Comparison of ENCODE assay signal across 11 mouse cellular contexts in genomic region chr6:39551981-39552636, GRCm38 (mm10). TPM values are rescaled to one million over a fixed set of nuclear protein-coding genes. Genes with fewer than 3 reads are reported as not detected.
DNase-seq lines count a peak whose midpoint lies in the region; ATAC-seq and TF ChIP-seq lines count a peak whose summit lies in the region.
"Had no signal": no experiment of that assay in that cellular context is flagged by ENCODE, and none has a peak within 500 bp of the region (broad histone marks: within the 10 kb centered on the region; RNA-seq: fewer than 3 reads in every experiment).

No protein-coding gene starts in this region.

- H3K9me3 ChIP-seq in hindbrain, embryonic 10.5 days = no peaks in the 10 kb centered on the region
- no peaks in the 10 kb centered on the region for H3K9me3 ChIP-seq in hindbrain, embryonic 14.5 days (ENCODE audit: control insufficient read depth, low read length)
- H3K9me3 ChIP-seq in midbrain, embryonic 13.5 days = no peaks in the 10 kb centered on the region
- no peaks in the 10 kb centered on the region for H3K9me3 ChIP-seq in midbrain, postnatal 0 days (ENCODE audit: low read length)
- no peaks in the 10 kb centered on the region for H3K9me3 ChIP-seq in stomach, embryonic 16.5 days (replicated peaks; ENCODE audit: control insufficient read depth, low read length)
- H3K9me3 ChIP-seq: liver, embryonic 13.5 days had no signal

- no peaks in the 10 kb centered on the region for H3K27me3 ChIP-seq in hindbrain, embryonic 10.5 days (ENCODE audit: insufficient read depth, poor library complexity, severe bottlenecking)
- H3K27me3 ChIP-seq in hindbrain, embryonic 14.5 days (ENCODE audit: control insufficient read depth, insufficient read depth, low read length) = no peaks in the 10 kb centered on the region
- no peaks in the 10 kb centered on the region for H3K27me3 ChIP-seq in midbrain, embryonic 13.5 days
- H3K27me3 ChIP-seq in midbrain, postnatal 0 days (ENCODE audit: insufficient read depth, low read length) = no peaks in the 10 kb centered on the region
- H3K27me3 ChIP-seq in stomach, embryonic 16.5 days (ENCODE audit: control insufficient read depth, insufficient read depth, low read length) = no peaks in the 10 kb centered on the region

- no peak overlapping the region for H3K9ac ChIP-seq in hindbrain, embryonic 14.5 days
- H3K9ac ChIP-seq in midbrain, embryonic 13.5 days (replicated peaks) = 0 out of 2 replicates have a peak overlapping the region, but pooled peaks have one; percentile 6
- no peak overlapping the region for H3K9ac ChIP-seq in midbrain, postnatal 0 days (replicated peaks; ENCODE audit: low read length, poor library complexity, severe bottlenecking)
- H3K9ac ChIP-seq in stomach, embryonic 16.5 days (ENCODE audit: low read length) = no peak overlapping the region
- H3K9ac ChIP-seq: liver, embryonic 13.5 days had no signal

- no peak overlapping the region for H3K4me3 ChIP-seq in hindbrain, embryonic 10.5 days
- H3K4me3 ChIP-seq in hindbrain, embryonic 14.5 days (replicated peaks; ENCODE audit: low read length) = no peak overlapping the region
- no peak overlapping the region for H3K4me3 ChIP-seq in midbrain, embryonic 13.5 days (replicated peaks)
- H3K4me3 ChIP-seq in midbrain, postnatal 0 days (ENCODE audit: low read depth, low read length) = no peak overlapping the region
- no peak overlapping the region for H3K4me3 ChIP-seq in stomach, embryonic 16.5 days (replicated peaks; ENCODE audit: low read length)
- H3K4me3 ChIP-seq: liver, embryonic 13.5 days had no signal

- peaks cover 50% of the 10 kb centered on the region for H3K4me1 ChIP-seq in hindbrain, embryonic 10.5 days (replicated peaks)
- peaks cover 29% of the 10 kb centered on the region for H3K4me1 ChIP-seq in hindbrain, embryonic 14.5 days (replicated peaks; ENCODE audit: control insufficient read depth, insufficient read depth, low read length)
- peaks cover 52% of the 10 kb centered on the region for H3K4me1 ChIP-seq in midbrain, embryonic 13.5 days (replicated peaks)
- H3K4me1 ChIP-seq in midbrain, postnatal 0 days (ENCODE audit: insufficient read depth, low read length) = peaks cover 10% of the 10 kb centered on the region; the same call in 1 of the 2 replicates
- peaks cover 21% of the 10 kb centered on the region for H3K4me1 ChIP-seq in stomach, embryonic 16.5 days (ENCODE audit: control insufficient read depth, insufficient read depth, low read length)

- DNase-seq in hindbrain, embryonic 10.5 days (ENCODE audit: low spot score) = no peak
- no peak for DNase-seq in hindbrain, embryonic 14.5 days (ENCODE audit: low spot score)
- DNase-seq in midbrain, postnatal 0 days (ENCODE audit: low spot score) = no peak
- DNase-seq in adipocyte (ENCODE audit: low spot score) = peak; percentile 36
- DNase-seq in urinary bladder, postnatal 25 days (ENCODE audit: low spot score) = no peak
- no peak for DNase-seq in neural tube, embryonic 10.5 days (ENCODE audit: extremely low spot score, low spot score)
- DNase-seq: liver, embryonic 13.5 days; thymus, postnatal 25 days had no signal

- no peak for ATAC-seq in hindbrain, embryonic 14.5 days (ENCODE audit: low FRiP score)
- ATAC-seq in midbrain, embryonic 13.5 days = no peak
- no peak for ATAC-seq in midbrain, postnatal 0 days (ENCODE audit: low FRiP score)
- no peak for ATAC-seq in stomach, embryonic 16.5 days (ENCODE audit: insufficient read depth, low FRiP score)
- ATAC-seq: forebrain, embryonic 16.5 days had no signal

- no peak for TF ChIP-seq CTCF in midbrain, postnatal 0 days (IDR thresholded peaks at IDR 0.05)

- peaks cover 60% of the 10 kb centered on the region for H3K36me3 ChIP-seq in hindbrain, embryonic 10.5 days
- H3K36me3 ChIP-seq in hindbrain, embryonic 14.5 days (replicated peaks; ENCODE audit: control insufficient read depth, insufficient read depth) = 0 out of 2 replicates have a peak, but pooled peaks cover 8% of the 10 kb centered on the region
- H3K36me3 ChIP-seq in midbrain, embryonic 13.5 days = peaks cover 9% of the 10 kb centered on the region; the same call in 1 of the 2 replicates
- H3K36me3 ChIP-seq in midbrain, postnatal 0 days (ENCODE audit: insufficient read depth, low read length) = no peaks in the 10 kb centered on the region
- no peaks in the 10 kb centered on the region for H3K36me3 ChIP-seq in stomach, embryonic 16.5 days (ENCODE audit: control insufficient read depth, insufficient read depth, low read length)
- H3K36me3 ChIP-seq: liver, embryonic 13.5 days had no signal

- no peak overlapping the region for H3K4me2 ChIP-seq in hindbrain, embryonic 14.5 days (replicated peaks)
- H3K4me2 ChIP-seq in midbrain, embryonic 13.5 days (replicated peaks) = no peak overlapping the region
- H3K4me2 ChIP-seq in midbrain, postnatal 0 days (ENCODE audit: low read depth, low read length, poor library complexity, severe bottlenecking) = no peak overlapping the region
- H3K4me2 ChIP-seq in stomach, embryonic 16.5 days (ENCODE audit: low read depth, low read length) = no peak overlapping the region
- H3K4me2 ChIP-seq: liver, embryonic 13.5 days had no signal

- 65% methylated on average over 8 of the region's 8 CpGs for WGBS in hindbrain, embryonic 10.5 days
- WGBS in hindbrain, embryonic 14.5 days = 60% methylated on average over 8 of the region's 8 CpGs
- 63% methylated on average over 7 of the region's 8 CpGs for WGBS in midbrain, embryonic 13.5 days
- 60% methylated on average over 8 of the region's 8 CpGs for WGBS in midbrain, postnatal 0 days
- 59% methylated on average over 8 of the region's 8 CpGs for WGBS in stomach, embryonic 16.5 days

- peak overlapping the region; percentile 46 for H3K27ac ChIP-seq in hindbrain, embryonic 10.5 days
- no peak overlapping the region for H3K27ac ChIP-seq in hindbrain, embryonic 14.5 days
- no peak overlapping the region; the same call in 1 of the 2 replicates for H3K27ac ChIP-seq in midbrain, embryonic 13.5 days
- no peak overlapping the region for H3K27ac ChIP-seq in midbrain, postnatal 0 days (ENCODE audit: low read depth, low read length)
- H3K27ac ChIP-seq in stomach, embryonic 16.5 days (ENCODE audit: low read length) = 0 out of 2 replicates have a peak overlapping the region, but pooled peaks have one; percentile 21
- H3K27ac ChIP-seq: liver, embryonic 13.5 days had no signal

RNA-seq across cellular contexts. Expression of gene Dennd2a, which starts 5.6 kb away (rescaled TPM):
- 42.7 and 45.6 TPM in 2 replicates for polyA plus RNA-seq in hindbrain, embryonic 10.5 days (2016; fragmentation: Nextera tagmentation; extraction: Ambion mirVana)
- polyA plus RNA-seq in hindbrain, embryonic 14.5 days (2014; fragmentation: Nextera tagmentation; extraction: Ambion mirVana) = 19.1 and 21.8 TPM in 2 replicates
- polyA plus RNA-seq in midbrain, embryonic 13.5 days (2015; fragmentation: Nextera tagmentation; extraction: Ambion mirVana) = 32.3 and 38.5 TPM in 2 replicates
- total RNA-seq in midbrain, postnatal 0 days (2014; rRNA removed) = 15.9 and 22.4 TPM in 2 replicates
- 7.8 and 9.8 TPM in 2 replicates for polyA plus RNA-seq in midbrain, postnatal 0 days (2015; fragmentation: Nextera tagmentation; extraction: Ambion mirVana)
- 10.8 and 10.9 TPM in 2 replicates for polyA plus RNA-seq in stomach, embryonic 16.5 days (2015; fragmentation: Nextera tagmentation; extraction: Ambion mirVana)

RNA-seq across cellular contexts. Expression of gene Adck2, which starts 21.6 kb away (rescaled TPM):
- 29.3 and 30.8 TPM in 2 replicates for polyA plus RNA-seq in hindbrain, embryonic 10.5 days (2016; fragmentation: Nextera tagmentation; extraction: Ambion mirVana)
- polyA plus RNA-seq in hindbrain, embryonic 14.5 days (2014; fragmentation: Nextera tagmentation; extraction: Ambion mirVana) = 37.5 and 38.0 TPM in 2 replicates
- 41.8 and 45.7 TPM in 2 replicates for polyA plus RNA-seq in midbrain, embryonic 13.5 days (2015; fragmentation: Nextera tagmentation; extraction: Ambion mirVana)
- total RNA-seq in midbrain, postnatal 0 days (2014; rRNA removed) = 16.9 and 31.0 TPM in 2 replicates
- 44.9 and 45.9 TPM in 2 replicates for polyA plus RNA-seq in midbrain, postnatal 0 days (2015; fragmentation: Nextera tagmentation; extraction: Ambion mirVana)
- polyA plus RNA-seq in stomach, embryonic 16.5 days (2015; fragmentation: Nextera tagmentation; extraction: Ambion mirVana) = 33.5 and 34.8 TPM in 2 replicates

RNA-seq across cellular contexts. Expression of gene Gm42420, which starts 33.4 kb away (rescaled TPM):
- 0.76 and 1.6 TPM in 2 replicates for polyA plus RNA-seq in hindbrain, embryonic 10.5 days (2016; fragmentation: Nextera tagmentation; extraction: Ambion mirVana)
- polyA plus RNA-seq in hindbrain, embryonic 14.5 days (2014; fragmentation: Nextera tagmentation; extraction: Ambion mirVana) = 1.9 TPM in 1 of 2 replicates, not detected in the other
- polyA plus RNA-seq in midbrain, embryonic 13.5 days (2015; fragmentation: Nextera tagmentation; extraction: Ambion mirVana) = 0.85 and 1.6 TPM in 2 replicates
- not detected in 2 replicates for total RNA-seq in midbrain, postnatal 0 days (2014; rRNA removed)
- polyA plus RNA-seq in midbrain, postnatal 0 days (2015; fragmentation: Nextera tagmentation; extraction: Ambion mirVana) = 1.5 and 1.8 TPM in 2 replicates
- polyA plus RNA-seq in stomach, embryonic 16.5 days (2015; fragmentation: Nextera tagmentation; extraction: Ambion mirVana) = 0.43 and 2.1 TPM in 2 replicates
- polyA plus RNA-seq: forebrain, embryonic 16.5 days had no signal

RNA-seq across cellular contexts. Expression of gene Ndufb2, which starts 40.3 kb away (rescaled TPM):
- 292 and 328 TPM in 2 replicates for polyA plus RNA-seq in hindbrain, embryonic 10.5 days (2016; fragmentation: Nextera tagmentation; extraction: Ambion mirVana)
- polyA plus RNA-seq in hindbrain, embryonic 14.5 days (2014; fragmentation: Nextera tagmentation; extraction: Ambion mirVana) = 525 and 566 TPM in 2 replicates
- 350 and 365 TPM in 2 replicates for polyA plus RNA-seq in midbrain, embryonic 13.5 days (2015; fragmentation: Nextera tagmentation; extraction: Ambion mirVana)
- total RNA-seq in midbrain, postnatal 0 days (2014; rRNA removed) = 234 and 290 TPM in 2 replicates
- polyA plus RNA-seq in midbrain, postnatal 0 days (2015; fragmentation: Nextera tagmentation; extraction: Ambion mirVana) = 589 and 646 TPM in 2 replicates
- polyA plus RNA-seq in stomach, embryonic 16.5 days (2015; fragmentation: Nextera tagmentation; extraction: Ambion mirVana) = 307 and 337 TPM in 2 replicates

Comparison
In these comparisons a context has a peak if more than half of its experiments do, and no peak if none do; other contexts are left out.
1. H3K27ac ChIP-seq: peak in hindbrain, embryonic 10.5 days (single experiment) and stomach, embryonic 16.5 days (single experiment); none in hindbrain, embryonic 14.5 days (single experiment), midbrain, embryonic 13.5 days (single experiment) and midbrain, postnatal 0 days (single experiment).